Mouse (Mus musculus): Measurements from ENCODE around the gene Kiss1r.

Kiss1r gene

GRCm38 (mm10) chr10:79924998-79925784 is 8.4 kb downstream of the Kiss1r start:
- peak; percentile 91 to 94 for DNase-seq (ENCODE audit: low spot score in 2 of 2)

DNA sequence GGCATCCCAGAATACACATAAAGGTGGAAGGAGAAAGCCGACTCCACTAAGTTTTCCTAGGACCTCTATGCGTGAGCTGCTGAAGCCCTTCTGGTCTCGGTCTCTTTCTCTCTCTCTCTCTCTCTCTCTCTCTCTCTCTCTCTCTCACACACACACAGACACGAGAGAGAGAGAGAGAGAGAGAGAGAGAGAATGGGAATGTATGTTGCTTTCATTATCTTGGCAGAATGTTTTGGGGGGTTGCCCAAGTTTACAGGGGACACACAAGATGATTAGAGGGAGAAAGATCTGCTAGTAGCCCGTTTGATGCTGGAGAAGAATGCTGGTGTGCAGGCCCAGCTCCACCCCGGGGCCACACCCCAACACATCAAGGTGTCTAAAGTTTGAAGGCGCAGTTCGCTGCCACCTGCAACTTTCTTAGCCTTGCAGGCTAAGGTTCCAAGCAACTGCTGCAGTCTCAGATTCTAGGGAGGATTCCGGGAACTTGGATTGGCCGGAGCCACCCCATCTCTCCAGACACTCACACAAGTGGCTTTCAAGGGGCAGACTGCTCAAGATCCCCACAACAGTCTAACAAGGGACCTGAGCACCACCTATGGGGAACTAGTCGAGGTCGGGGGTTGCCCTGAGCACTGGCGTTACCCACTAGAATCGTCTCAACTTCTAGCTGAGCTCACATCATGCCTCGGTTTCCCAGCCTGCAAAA is 9.2 kb downstream of the Kiss1r start:
- DNase-seq (ENCODE audit: low spot score in 2 of 2) = peak; percentile 26 to 47

DNA sequence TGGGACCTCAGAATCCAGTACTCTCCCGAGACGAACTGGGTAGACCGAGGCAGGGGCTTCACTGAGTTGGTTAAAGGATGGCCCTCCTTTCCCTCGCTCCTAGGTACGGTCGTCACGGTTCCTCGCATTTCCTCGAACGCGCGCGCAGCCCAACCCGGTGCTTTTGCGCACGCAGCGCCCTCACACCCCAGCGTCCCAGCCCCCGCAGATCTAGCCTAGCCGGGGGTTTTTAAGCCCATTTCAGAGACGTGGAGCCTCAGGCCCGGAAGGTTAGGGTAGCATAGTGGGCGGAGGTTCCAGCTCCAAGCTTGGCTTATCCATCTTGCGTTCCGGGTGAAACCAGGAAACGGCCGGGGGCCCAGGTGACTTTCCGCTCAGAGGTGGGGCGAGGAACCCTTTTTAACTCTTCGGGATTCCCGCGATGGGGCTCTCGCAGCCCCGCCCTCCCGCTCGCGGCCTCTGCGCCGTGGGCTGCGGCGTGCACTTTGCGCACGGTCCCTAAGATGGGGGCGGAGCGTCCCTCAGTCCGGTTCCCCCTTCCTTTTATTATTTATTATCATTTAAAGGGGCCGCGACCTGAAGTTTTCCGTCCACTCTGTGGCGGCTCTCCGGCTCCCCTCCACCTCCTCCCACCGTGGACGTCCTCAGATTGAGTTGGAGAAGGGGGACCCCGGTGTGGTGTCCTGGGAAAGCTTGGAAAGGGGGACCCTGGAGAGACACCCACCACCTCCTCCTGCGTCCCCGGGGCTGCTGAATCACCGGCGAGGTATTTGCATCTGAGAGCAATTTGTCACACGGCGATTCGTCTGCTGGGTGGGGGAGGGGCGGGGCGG is 9.9 kb downstream of the Kiss1r start, which contains the start of gene Arid3a:
Gene Arid3a, plus strand, starts transcription at position 553 of the 833 bp plus-strand sequence.
- DNase-seq (ENCODE audit: low spot score in 2 of 2) = peak; percentile 82 to 87

DNA sequence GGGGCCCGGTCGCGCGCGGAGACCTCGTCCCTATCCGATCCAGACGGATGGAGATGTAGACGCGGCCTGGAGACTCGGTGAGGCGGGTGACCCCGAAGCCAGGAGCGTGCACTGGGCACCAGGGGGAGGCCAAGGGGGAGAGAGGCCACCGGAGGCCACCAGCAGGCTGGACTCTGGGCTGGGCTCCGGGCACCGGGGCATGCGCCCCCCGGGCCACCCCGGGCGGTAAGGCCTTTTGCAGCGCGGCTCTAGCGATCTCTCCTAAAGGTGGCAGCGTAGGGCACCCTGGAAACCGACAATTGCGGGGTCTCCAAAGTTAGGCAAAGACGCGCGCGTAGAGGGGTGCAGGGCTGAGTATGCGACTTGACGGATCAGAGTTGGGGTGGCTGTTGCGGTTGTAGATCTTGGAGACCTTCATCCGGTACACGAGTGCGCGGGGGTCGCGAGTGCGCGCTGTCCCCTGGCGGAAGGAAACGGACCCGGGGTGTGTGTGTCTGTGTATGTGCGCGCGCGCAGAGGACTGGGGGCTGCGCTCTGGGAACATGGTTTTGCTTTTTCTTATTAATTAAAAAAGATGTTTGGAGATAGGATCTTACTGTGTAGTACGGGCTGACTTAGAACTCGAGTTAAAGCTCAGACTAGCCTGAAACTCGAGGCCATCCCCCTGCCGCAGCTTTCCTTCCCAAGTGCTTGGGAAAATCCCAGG is 10.7 kb downstream of the Kiss1r start:
- DNase-seq (ENCODE audit: low spot score in 2 of 2) = peak; percentile 46 to 51

DNA sequence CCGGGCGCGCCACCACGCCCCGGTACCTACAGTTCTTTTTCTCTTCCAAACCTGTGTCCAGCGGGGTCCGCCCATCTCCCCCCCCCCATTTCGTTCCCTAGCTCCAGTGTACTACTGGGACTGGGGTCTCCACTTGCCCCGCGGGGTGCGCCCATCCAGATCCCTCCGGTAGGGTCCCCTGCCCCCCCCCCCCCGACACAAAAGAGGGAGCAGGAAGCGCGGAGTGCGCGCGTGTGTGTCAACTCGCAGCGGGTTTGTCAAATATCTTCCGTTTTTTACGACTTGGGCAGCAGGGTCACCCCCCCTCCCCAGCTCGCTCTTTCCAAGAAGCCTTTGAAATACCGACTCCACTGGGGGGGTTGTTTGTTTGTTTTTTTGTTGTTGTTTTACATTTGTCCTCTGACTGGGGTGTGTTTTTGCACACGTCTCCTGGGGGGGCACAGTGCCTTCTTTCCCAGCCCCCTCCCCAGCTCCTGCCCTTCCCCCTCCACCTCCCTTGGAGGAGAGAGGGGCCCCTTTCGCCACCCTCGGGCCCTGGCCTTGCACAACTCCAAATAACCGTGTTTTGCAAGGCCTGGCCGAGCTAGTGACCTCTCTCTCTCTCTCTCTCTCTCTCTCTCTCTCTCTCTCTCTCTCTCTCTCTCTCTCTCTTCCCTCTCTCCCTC is 11.4 kb downstream of the Kiss1r start:
- DNase-seq (ENCODE audit: low spot score in 2 of 2) = peak; percentile 24 to 34

DNA sequence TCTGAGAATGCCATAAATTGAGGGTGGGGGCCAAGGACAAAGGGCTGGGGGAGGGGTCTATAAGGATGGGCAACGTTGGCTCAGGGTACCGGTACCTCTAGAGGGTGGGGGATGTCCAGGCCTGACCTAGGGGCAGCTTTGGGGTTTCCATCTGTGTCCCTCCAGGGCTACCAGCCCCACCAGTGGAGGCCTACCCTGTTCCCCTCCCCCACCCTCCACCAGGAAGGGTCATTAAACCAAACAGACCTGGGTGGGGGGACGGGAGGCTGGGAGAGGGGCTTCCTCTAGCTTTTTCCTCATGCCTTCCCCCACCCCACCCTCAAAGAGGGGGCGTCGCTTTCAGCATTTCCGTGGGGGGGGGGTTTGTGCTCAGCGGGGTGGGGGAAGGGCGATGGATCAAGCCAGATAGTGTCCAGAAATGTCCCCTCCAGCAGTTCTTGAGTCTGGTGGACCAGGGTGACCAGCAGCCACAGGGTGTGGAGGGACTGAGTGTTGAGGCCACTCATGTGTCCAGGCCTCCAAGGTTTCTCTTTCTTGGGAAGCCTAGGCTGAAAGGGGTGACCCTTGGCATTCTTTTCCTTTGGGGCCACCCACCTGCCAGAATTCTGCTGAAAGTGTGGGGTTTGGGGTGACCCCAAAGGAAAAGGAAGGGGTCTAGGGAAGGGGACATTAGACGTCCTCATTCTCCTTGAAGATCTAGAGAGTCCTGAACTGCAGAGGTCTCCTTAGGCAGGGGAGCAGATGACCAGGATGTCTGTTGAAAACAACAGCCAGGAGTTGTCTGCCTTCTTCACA is 12.3 kb downstream of the Kiss1r start:
- DNase-seq (ENCODE audit: low spot score in 2 of 2) = no peak

GRCm38 (mm10) chr10:79929967-79930825 is 13.4 kb downstream of the Kiss1r start:
- DNase-seq (ENCODE audit: low spot score in 2 of 2) = no peak

GRCm38 (mm10) chr10:79930826-79931186 is 14.0 kb downstream of the Kiss1r start:
- no peak for DNase-seq (ENCODE audit: low spot score in 2 of 2)

DNA sequence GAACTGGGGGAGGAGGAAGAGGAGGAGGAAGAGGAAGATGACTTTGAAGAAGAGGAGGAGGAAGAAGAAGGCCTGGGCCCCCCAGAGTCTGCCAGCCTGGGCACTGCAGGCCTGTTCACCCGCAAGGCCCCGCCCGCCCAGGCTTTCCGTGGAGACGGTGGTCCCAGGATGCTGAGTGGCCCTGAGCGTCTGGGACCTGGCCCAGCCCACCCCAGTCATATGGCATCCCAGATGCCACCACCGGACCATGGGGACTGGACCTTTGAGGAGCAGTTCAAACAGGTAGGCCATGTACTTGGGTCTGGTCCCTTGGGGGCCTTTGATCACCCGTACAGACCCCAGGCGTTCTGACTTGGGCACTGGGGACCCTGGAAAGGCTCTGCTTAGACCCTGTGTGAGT is 15.0 kb downstream of the Kiss1r start:
- no peak for DNase-seq (ENCODE audit: low spot score in 2 of 2)

- no peak for DNase-seq (ENCODE audit: low spot score in 2 of 2)
Observed at GRCm38 (mm10) chr10:79932736-79933135, 16.0 kb downstream of the Kiss1r start.

DNA sequence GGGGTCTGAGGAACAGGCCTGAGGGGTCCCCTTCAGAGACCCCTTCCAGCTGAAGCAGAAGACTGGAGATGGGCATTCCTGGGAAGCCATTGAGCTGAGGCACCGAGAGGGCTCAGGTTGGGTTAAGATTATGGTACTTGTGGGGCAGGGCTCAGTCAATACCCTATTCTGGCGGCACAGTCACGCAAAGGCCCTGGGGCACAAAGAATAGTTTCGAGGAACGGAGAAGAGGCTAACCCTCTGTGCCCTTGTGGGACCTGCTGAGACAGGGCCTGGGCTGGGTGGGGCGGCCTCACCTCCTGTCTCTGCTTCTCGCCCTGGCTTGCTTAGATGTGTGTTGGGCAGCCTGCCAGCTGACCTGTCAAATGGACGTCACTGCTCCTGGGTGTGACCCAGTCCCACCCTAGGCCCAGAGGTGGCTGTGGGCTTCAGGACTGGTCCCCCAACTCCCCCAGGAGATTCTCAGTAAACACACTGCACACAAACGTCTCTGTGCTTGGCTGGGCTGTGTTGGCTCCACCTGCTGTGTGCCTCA is 16.4 kb downstream of the Kiss1r start:
- peak; percentile 67 to 76 for DNase-seq (ENCODE audit: low spot score in 2 of 2)

DNA sequence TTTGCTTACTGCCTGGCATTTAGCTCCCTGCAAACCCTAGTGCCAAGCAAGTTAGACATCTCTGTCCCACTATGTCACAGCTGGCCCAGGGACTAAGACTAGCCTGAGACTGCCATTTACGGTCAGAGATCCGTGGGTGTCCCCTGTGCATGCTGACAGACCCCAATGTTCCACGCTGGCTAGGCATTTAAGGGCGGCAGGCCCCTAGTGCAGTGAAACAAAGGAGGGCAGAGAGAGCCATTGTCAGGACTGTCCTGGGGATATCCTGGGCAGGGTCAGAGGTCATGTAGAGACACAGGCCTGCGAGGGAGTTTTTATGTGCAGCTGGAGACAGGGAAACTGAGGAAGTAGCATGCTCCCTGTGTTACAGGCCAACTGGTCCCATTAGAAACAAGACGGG is 17.1 kb downstream of the Kiss1r start:
- DNase-seq (ENCODE audit: low spot score in 2 of 2) = no peak

GRCm38 (mm10) chr10:79934272-79934721 is 17.5 kb downstream of the Kiss1r start:
- DNase-seq (ENCODE audit: low spot score in 2 of 2) = no peak

DNA sequence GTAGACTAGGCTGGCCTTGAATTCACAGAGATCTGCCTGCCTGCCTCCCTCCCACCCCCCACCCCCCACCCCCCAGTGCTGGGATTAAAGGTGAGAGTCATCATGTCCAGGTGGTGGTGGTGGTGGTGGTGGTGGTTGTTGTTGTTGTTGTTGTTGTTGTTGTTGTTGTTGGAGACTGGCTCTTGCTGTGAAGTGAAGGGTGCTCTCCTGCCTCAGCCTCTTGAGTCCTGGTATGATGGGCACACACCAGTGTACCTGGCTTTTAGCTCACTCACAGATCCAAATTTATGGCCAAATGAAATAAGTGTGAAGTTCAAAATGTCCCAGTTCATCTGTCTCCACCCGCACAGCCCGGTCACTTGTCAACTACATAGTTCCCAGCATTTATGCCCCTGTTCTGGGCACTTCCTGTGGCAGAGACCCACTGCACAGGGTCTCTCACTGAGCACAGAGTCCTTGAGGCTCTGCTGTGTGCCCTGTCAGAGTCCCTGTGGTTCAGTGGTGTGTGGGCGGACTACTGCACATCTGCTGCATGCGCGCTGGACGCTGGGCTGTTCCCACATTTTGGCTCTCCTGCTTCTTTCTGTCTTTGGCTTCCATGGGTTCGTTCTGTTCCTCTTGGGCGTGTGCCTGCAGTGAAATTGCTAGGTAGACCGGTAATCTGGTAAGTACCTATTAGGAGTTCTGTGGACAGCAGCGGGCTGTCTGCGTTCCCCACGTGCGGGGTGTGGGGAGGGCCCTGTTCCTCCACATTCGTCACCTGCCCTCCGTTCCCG is 18.2 kb downstream of the Kiss1r start:
- DNase-seq (ENCODE audit: low spot score in 2 of 2) = no peak

- no peak for DNase-seq (ENCODE audit: low spot score in 2 of 2)
Observed at GRCm38 (mm10) chr10:79936284-79936910, 19.6 kb downstream of the Kiss1r start.

DNA sequence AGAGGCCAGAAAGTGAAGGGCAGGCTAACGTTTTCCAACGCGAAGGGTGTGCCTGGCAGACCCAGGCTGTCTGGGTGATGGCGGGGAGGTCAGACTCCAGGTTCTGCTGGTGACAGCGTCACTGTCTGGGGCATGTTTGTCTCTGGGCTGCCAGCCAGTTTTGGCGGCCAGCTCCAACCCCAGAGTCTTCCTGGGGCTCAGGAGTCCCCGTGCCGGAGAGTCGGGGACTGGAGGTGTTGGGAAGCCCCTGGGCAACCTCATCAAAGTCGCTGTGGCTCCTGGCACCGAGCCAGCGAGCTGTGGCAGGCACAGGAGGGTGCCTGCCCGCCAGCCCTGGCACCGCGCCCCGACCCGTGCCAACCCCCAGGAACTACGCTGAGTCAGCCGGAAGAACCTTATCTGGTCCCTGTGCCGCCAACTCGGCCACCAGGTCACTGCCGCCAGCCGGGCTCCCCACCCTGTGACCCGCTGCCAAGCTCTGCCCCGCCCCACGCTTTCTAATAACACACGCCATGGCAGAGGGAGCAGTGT is 20.2 kb downstream of the Kiss1r start:
- peak; percentile 94 to 95 for DNase-seq (ENCODE audit: low spot score in 2 of 2)

- DNase-seq (ENCODE audit: low spot score in 2 of 2) = no peak
Observed at GRCm38 (mm10) chr10:79937775-79938526, 21.2 kb downstream of the Kiss1r start.
